Mouse (Mus musculus): Measurements from ENCODE around the gene Serpinb11. TPM values are rescaled to one million over a fixed set of nuclear protein-coding genes. Genes with fewer than 3 reads are reported as not detected.

Gene Serpinb11
- polyA plus RNA-seq, 1 experiment from 2014 or later: not detected

- no peaks in the 10 kb centered on the region for H3K4me1 ChIP-seq
- no peaks in the 10 kb centered on the region for H3K27me3 ChIP-seq (ENCODE audit: low read depth, poor library complexity, severe bottlenecking)
- H3K27ac ChIP-seq (replicated peaks): no peak overlapping the region
- no peak overlapping the region for H3K4me3 ChIP-seq
- H3K36me3 ChIP-seq: no peaks in the 10 kb centered on the region
- H3K9me3 ChIP-seq (replicated peaks): no peaks in the 10 kb centered on the region
- no peak for DNase-seq (ENCODE audit: low spot score)
- 71% methylated on average over 1 of the region's 1 CpGs for WGBS
Observed at GRCm38 (mm10) chr1:107397481-107397880, 36.5 kb downstream of the Serpinb11 start.

- H3K27me3 ChIP-seq (ENCODE audit: low read depth, poor library complexity, severe bottlenecking): no peaks in the 10 kb centered on the region
- no peak within 1 kb of the TSS for H3K4me3 ChIP-seq
- H3K36me3 ChIP-seq: no peaks in the 10 kb centered on the region
- no peak within 1 kb of the TSS for H3K27ac ChIP-seq (replicated peaks)
- DNase-seq (ENCODE audit: low spot score): no peak
- WGBS: 83% methylated on average over 3 of the region's 3 CpGs
- no peaks in the 10 kb centered on the region for H3K9me3 ChIP-seq (replicated peaks)
- no peaks in the 10 kb centered on the region for H3K4me1 ChIP-seq
Observed at GRCm38 (mm10) chr1:107399355-107399754, 38.4 kb downstream of the Serpinb11 start, which contains the start of gene Serpinb7. Gene Serpinb7 (plus strand): TSS chr1:107399655.

- WGBS: 81% methylated on average over 4 of the region's 4 CpGs
- no peak for DNase-seq (ENCODE audit: low spot score)
- Histone ChIP-seq H3K9me3 (replicated peaks) (no peaks in the 10 kb centered on the region), H3K27me3 (ENCODE audit: low read depth, poor library complexity, severe bottlenecking) (no peaks in the 10 kb centered on the region), H3K4me1 (no peaks in the 10 kb centered on the region), H3K4me3 (no peak overlapping the region), H3K36me3 (no peaks in the 10 kb centered on the region), H3K27ac (replicated peaks) (no peak overlapping the region)
Observed at GRCm38 (mm10) chr1:107402082-107402481, 41.1 kb downstream of the Serpinb11 start.

GRCm38 (mm10) chr1:107414650-107415049, 53.7 kb downstream of the Serpinb11 start:
- no peak for DNase-seq (ENCODE audit: low spot score)
- Histone ChIP-seq H3K27me3 (ENCODE audit: low read depth, poor library complexity, severe bottlenecking) (no peaks in the 10 kb centered on the region), H3K9me3 (replicated peaks) (no peaks in the 10 kb centered on the region), H3K4me1 (no peaks in the 10 kb centered on the region), H3K4me3 (no peak overlapping the region), H3K36me3 (no peaks in the 10 kb centered on the region), H3K27ac (replicated peaks) (no peak overlapping the region)
- WGBS: 62% methylated on average over 1 of the region's 1 CpGs

- no peaks in the 10 kb centered on the region for H3K9me3 ChIP-seq (replicated peaks)
- no peak overlapping the region for H3K27ac ChIP-seq (replicated peaks)
- H3K36me3 ChIP-seq: no peaks in the 10 kb centered on the region
- 80% methylated on average over 4 of the region's 4 CpGs for WGBS
- H3K4me1 ChIP-seq: no peaks in the 10 kb centered on the region
- H3K4me3 ChIP-seq: no peak overlapping the region
- DNase-seq (ENCODE audit: low spot score): no peak
- H3K27me3 ChIP-seq (ENCODE audit: low read depth, poor library complexity, severe bottlenecking): no peaks in the 10 kb centered on the region
Observed at GRCm38 (mm10) chr1:107422487-107422886, 61.5 kb downstream of the Serpinb11 start.

Other genes starting within 250 kb of the Serpinb11 start
- gene Serpinb3b, start 82.8 kb upstream of the Serpinb11 start, polyA plus RNA-seq (2016; fragmentation: Nextera tagmentation; extraction: Ambion mirVana): not detected in 2 replicates
- gene Serpinb3c, start 82.8 kb upstream of the Serpinb11 start, polyA plus RNA-seq (2016; fragmentation: Nextera tagmentation; extraction: Ambion mirVana): not detected in 2 replicates
- not detected in 2 replicates for gene Serpinb7, start 38.5 kb downstream of the Serpinb11 start, polyA plus RNA-seq (2016; fragmentation: Nextera tagmentation; extraction: Ambion mirVana)
- gene Serpinb2, start 150.2 kb downstream of the Serpinb11 start, polyA plus RNA-seq (2016; fragmentation: Nextera tagmentation; extraction: Ambion mirVana): not detected in 2 replicates
- 0.48 TPM in 2 replicates for gene Serpinb8, start 228.8 kb downstream of the Serpinb11 start, polyA plus RNA-seq (2016; fragmentation: Nextera tagmentation; extraction: Ambion mirVana)